Mouse (Mus musculus): ENCODE measurements at regions not wholly inside any gene's neighbourhood (a gene's known extent, or its start where the extent isn't known, plus 50 kb on each side); places are given as distances from the start of the nearest gene placed in this dataset.
A peak's percentile ranks its signal among the peaks of the same experiment; 100 is the strongest.

DNA sequence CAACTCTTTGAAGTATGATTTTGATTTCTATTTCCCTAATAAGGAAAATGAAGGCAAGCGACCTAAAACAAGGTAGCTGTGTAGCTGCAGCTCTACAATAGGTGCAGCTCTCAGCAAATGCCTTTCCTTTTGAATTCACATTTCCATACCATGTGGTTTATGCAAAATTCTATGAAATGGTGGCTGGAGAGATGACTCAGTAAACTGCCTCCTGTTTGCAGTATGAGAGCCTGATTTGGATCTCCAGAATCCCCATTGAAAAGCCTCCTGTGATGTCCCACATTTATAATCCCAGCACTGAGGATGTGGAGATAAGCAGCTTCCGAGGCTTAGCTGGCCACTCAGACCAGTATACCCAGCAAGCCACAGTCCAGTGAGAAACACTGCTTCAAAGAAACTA is 59.6 kb downstream of the Npy1r start:
- no peak for DNase-seq

DNA sequence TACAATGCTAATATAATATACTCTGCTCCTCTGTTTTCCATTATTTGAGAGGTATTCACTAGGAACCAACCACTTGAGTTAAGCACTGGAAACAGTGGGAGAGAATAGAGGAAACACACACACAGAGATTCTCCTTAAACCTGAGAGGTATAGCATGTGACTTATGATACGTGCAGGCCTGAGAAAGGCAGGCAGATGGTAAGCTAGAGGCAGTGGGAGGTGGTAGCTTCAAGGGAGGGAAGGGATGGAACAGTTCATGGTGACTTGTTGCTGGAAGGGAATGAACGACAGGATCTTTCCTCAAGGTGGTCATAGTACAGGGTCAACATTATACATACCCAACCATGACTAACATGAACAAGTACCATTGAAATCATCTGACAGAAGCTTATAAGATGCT is 60.8 kb downstream of the Npy1r start:
- DNase-seq: no peak

DNA sequence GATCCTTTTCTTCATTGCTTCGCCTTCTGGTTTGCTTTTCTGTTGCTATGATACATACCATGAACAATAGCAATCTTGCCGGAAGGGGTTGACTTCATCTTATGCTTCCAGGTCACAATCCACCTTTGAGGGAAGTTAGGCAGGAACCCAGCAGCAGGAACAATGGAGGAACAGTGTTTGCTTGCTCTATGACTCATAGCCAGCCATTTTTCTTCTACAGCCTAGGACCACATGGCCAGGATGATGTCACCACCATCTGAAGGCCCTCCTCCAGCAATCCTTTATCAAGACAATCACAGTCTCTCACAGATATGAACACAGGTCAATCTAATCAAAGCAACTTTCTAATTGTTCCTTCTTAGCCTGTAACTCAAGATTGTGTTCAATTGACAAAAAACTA is 61.5 kb downstream of the Npy1r start:
- DNase-seq: no peak

DNA sequence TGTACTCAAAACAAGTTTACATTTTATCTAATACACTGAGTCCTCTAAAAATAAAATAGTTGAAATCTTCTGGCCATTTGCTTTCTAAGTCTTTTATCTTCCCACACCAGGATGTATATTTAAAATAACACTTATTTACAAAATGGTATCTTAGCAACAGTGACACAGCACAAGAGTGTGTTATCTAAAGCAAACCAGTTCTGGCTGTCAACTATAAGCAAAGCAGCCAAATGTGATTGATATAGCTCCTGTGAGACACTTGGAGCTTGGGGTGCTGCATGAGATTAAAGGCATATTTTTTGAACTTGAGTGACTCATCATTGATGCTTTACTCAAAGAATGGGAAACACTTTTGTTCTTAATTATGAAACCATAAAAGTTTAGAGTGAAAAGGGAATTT is 62.7 kb downstream of the Npy1r start:
- no peak for DNase-seq

DNA sequence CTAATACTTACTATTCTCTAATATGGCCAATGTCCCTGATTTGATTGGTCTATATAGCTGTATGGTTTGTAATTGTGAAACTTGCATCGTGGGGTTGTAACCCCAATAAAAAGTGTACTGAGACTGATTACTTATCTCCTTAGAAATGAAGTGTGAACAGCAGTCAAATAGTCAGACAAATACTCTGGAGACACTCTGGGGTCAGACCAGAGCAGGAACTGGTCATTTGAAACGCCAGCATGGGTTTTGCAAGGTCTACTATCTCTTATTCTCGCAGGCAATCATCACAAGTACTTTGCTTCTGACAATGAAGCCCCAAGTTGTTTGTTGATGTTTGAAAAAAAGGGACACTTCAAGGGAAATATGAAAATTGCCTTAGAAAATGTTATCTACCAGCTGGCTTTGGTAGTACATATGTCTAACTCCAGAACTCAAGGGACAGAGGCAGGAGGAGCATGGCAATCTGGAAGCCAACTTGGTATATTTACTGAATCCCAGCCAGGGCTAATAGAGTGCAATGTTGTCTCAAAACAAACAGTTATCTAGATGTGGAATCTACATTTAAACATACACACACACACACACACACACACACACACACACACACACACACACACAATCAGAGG is 64.1 kb downstream of the Npy1r start:
- DNase-seq: no peak

DNA sequence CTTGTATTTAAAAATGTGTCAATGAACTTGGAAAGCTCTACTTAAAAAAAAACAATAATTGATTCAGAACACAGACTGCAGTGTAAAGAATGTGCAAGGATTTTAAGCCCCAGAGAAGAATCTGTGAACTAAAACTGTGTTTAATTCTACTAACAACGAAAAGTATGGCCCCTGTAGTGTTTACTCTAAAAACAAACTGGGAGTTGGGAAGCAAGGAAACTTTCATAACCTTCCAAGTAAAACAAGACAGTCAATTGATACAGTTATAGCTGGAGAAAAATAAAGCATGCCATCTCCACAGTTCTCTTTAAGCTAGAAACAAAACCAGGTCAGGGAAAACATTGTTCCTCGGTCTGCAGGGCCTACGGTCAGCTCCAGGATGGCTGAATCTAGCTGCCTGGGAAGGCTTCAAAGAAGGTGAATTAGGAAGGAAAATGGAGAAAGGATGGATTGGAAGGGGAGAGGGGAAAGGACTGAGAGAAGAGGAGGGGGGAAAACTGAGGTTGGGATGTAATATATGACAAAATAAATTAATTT is 68.1 kb downstream of the Npy1r start:
- DNase-seq: no peak

DNA sequence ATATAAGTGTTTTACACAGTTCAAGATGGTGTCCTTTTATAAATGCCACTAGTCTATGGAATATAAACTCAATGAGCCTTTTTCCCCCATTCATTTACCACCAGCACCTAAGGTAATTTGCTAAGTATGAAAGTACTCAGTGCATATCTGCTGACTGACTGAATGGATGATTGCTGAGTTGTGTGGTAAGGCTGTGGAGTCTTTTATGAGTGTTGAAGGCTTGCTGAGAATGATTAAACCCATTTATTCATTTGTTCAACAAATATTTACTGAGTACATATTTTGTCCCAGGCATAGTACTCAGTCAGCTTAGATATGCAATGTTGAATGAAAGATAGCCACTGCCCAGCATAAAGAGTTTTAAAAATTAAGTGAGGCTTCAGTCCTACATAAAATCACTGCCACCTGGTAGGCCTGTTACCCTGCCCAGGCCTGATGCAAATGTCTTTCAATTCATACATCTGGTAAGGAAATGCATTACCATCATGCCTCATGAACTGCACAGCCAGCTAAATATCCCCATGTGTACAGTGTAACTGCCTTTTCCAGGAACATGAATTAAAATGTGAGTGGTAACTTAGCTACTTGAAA is 71.5 kb downstream of the Npy1r start:
- no peak for DNase-seq

DNA sequence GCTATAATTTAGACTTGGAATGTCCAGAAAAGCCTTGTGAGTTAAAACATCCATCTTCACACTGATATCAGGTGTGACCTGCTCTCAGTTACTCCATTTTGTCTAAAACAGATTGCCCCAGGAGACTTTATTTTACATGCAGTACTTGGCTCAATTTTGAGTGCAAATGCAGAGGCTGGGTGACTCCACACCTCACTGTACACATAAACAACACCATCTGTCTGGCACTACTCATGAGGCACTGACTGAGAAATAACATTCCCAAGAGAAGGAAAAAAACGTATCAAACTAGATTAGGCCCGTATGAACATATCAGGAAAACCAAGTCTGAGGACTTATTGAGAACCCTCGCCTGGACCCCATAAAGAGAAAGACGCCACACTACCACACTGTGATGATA is 74.1 kb downstream of the Npy1r start:
- DNase-seq: no peak

DNA sequence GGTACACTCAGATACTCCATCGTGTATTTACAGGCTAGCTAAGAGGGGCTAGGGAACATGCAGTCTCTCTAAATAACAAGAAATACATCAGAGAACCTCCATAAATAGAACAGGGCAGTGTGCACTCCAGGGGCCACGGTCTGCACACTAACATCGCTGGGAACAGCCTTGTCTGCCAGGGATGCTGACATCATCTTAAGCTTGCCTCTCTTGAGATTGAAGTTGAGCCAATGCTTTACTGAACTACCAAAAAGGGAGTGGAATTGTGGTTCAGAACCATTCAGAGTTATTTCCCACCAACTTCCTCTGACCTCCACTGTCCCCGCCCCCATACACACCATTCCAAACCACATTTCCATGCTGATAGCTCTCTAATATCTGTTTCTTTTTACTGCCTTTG is 75.7 kb downstream of the Npy1r start:
- DNase-seq: no peak

DNA sequence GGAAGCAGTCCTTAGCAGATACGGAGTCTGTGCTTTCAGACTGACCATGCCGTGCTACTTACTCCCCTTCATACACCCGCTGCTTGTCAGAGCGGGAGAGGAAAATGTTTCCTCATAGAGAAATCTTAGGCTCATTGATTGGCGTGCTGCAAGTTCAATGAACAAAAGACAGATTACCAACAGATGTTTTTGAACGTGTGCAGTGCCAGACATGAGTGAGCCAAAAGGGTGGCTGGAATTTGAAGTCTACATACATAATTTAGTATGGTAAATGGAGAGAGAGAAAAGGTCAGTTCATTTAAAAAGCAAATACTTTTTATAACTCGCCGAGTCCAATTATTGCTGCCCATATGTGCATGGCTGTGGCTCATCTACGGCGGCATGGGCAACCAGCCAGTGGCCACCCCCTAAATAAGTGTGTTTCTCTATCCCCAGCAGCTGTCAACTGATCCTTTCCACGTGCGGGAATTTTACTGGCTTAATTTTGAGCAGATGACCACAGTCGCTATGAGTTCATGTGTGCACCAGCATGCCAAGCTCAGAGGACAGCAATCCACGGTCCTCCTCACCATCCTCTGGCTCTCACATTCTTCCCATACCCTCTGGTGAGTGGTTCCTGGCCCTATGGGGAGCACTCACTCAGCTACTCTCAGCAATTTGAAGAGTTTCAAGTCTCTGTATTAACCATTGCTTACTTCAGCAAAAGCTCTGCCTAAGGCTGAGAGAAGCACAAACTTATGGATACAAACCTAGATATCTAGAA is 80.3 kb downstream of the Npy1r start:
- DNase-seq: peak; percentile 42

DNA sequence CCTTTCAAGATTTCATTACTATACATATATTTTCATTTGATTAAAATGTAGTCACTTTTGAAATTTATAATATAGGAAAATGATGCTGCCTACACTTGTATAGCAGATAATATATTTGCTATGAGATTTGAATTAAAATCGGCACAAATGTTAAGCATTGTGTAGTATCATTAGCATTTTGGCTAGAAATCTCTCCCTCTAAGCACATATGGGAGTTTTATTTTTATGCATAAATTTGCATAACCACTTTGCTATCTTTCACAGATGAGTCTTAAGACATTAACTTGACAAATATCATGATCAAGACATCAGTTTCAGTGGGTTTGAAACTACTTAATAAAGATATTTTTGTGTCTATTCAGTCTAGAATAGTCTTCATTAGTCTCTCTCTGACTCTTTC is 80.4 kb upstream of the Naf1 start:
- no peak for DNase-seq

DNA sequence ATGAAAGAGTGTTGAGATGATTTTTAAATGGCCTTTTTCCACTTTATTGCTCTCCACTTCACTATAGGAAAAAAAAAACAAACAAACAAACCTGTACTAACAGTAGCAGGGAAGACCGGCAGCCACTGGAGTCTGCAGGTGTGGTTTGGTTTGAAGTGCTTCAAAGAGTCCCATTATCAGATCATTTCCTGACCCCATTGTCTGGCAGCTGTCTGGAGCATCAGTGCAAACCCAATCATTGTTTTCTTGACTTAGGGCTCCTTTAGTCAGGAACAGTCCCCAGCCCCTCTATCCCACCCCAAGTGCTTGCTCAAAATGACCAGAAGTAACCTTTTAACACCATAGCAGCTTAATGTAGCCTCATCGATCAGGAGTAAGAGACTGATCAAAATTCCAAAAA is 77.4 kb upstream of the Naf1 start:
- DNase-seq: no peak

DNA sequence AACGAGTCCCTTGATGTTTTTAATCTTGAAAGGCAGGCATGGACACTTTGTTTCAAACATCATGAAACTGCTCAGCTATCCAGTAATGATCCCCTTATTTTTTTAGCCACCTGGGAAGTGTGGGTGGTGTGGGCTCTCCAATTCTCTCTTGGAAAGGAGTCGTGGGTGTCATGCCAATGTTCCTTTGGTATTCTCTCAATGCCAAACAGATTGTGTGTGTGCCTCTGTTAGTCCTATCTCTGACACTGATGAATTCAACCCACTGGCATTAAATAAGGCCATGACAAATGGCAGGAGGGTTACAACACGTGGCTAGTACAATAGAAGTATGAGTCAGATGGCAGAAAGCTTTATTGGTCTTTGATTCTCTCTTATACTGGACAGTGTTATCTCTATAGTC is 74.0 kb upstream of the Naf1 start:
- no peak for DNase-seq

Data from embryo, embryonic 11 days (tissue).